Mouse (Mus musculus) T-cell, adult 2 months (primary cell): ENCODE data around the gene Taar7f.
"Not testable (repeated sequence)": the region's sequence is repeated elsewhere in the genome, so short reads cannot be mapped to it uniquely, and the experiment has no call there.

ENCODE experiments used
- DNase-seq: peaks from one replicate; pipeline ENCODE4 v3.0.0; 2022; ENCODE audit warnings: low spot score

Taar7f gene

GRCm38 (mm10) chr10:24049210-24049609 lies at the start of gene Taar7f:
TSS of gene Taar7f (plus strand) at chr10:24049510.
- DNase-seq, result no peak

GRCm38 (mm10) chr10:23999639-24000038 lies 49.7 kb upstream of the Taar7f start, which contains the start of gene Taar7b:
TSS of gene Taar7b (plus strand) at chr10:23999939.
- DNase-seq, result no peak

GRCm38 (mm10) chr10:24006442-24006841 lies 42.9 kb upstream of the Taar7f start:
- DNase-seq, result no peak

- DNase-seq, result no peak
These were observed 42.3 kb upstream of the Taar7f start for GRCm38 (mm10) chr10:24007034-24007433.

- no peak for DNase-seq
These were observed 41.2 kb upstream of the Taar7f start for GRCm38 (mm10) chr10:24008143-24008542.

GRCm38 (mm10) chr10:24026922-24027321 lies 22.4 kb upstream of the Taar7f start, which contains the start of gene Taar7d:
TSS of gene Taar7d (plus strand) at chr10:24027222.
- DNase-seq, result no peak

GRCm38 (mm10) chr10:24031347-24031746 lies 18.0 kb upstream of the Taar7f start:
- DNase-seq, result no peak

- no peak for DNase-seq
These were observed 12.0 kb upstream of the Taar7f start, which contains the start of gene Taar7e for GRCm38 (mm10) chr10:24037314-24037713. TSS of gene Taar7e (plus strand) at chr10:24037614.

- no peak for DNase-seq
These were observed 9.0 kb upstream of the Taar7f start for GRCm38 (mm10) chr10:24040120-24040869.

GRCm38 (mm10) chr10:24052039-24052438 lies 2.7 kb downstream of the Taar7f start:
- no peak for DNase-seq

GRCm38 (mm10) chr10:24058986-24059385 lies 9.7 kb downstream of the Taar7f start:
- no peak for DNase-seq

- not testable (repeated sequence) for DNase-seq
These were observed 25.4 kb downstream of the Taar7f start for GRCm38 (mm10) chr10:24074751-24075150.

- DNase-seq, result not testable (repeated sequence)
These were observed 26.9 kb downstream of the Taar7f start, which contains the start of gene Taar8a for GRCm38 (mm10) chr10:24076200-24076599. TSS of gene Taar8a (plus strand) at chr10:24076500.

- DNase-seq, result no peak
These were observed 30.9 kb downstream of the Taar7f start for GRCm38 (mm10) chr10:24080166-24080565.

GRCm38 (mm10) chr10:24085936-24086335 lies 36.6 kb downstream of the Taar7f start:
- no peak for DNase-seq

GRCm38 (mm10) chr10:24086555-24086954 lies 37.2 kb downstream of the Taar7f start:
- DNase-seq, result no peak

- no peak for DNase-seq
These were observed 37.9 kb downstream of the Taar7f start for GRCm38 (mm10) chr10:24087168-24087567.

- DNase-seq, result no peak
These were observed 42.9 kb downstream of the Taar7f start, which contains the start of gene Taar8b for GRCm38 (mm10) chr10:24092194-24092593. TSS of gene Taar8b (minus strand) at chr10:24092294.

GRCm38 (mm10) chr10:24097010-24097409 lies 47.7 kb downstream of the Taar7f start:
- not testable (repeated sequence) for DNase-seq
